Mouse (Mus musculus): ENCODE data around the gene Wipf3. TPM values are rescaled to one million over a fixed set of nuclear protein-coding genes. Genes with fewer than 3 reads are reported as not detected.

The Wipf3 gene
- polyA plus RNA-seq, 1 experiment = 0.29 TPM

DNA sequence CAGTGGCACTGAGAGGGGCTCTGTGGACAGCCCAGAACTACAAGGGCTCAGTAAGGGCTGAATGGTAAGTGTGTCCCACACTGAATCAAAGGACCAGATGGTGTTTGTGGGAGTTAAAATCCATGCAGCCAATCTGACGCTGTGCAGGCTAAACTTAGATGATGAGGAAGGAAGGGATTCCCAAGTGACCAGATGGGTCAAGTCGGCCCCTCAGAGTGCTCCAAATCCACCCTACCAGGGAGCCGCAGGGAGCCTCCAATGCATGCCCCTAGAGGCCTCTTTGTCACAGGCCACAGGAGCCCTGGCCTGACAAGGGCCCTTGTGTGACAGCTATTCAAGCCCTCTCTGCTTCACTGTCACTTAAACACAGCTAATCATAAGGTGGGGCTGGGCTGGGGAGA, 109.4 kb downstream of the Wipf3 start:
- Histone ChIP-seq H3K36me3 (ENCODE audit: control insufficient read depth, insufficient read depth) (no peaks in the 10 kb centered on the region), H3K27me3 (ENCODE audit: control insufficient read depth, insufficient read depth, insufficient read length) (no peaks in the 10 kb centered on the region), H3K4me3 (no peak overlapping the region), H3K4me2 (ENCODE audit: low read depth) (no peak overlapping the region), H3K79me2 (ENCODE audit: control insufficient read depth, insufficient read depth) (no peaks in the 10 kb centered on the region), H3ac (ENCODE audit: control insufficient read depth, insufficient read length) (no peak overlapping the region)
- no peak for TF ChIP-seq TCF3 (IDR thresholded peaks at IDR 0.05; ENCODE audit: insufficient read length, low read depth)

- no peaks in the 10 kb centered on the region for H3K36me3 ChIP-seq (ENCODE audit: control insufficient read depth, insufficient read depth)
Measured at GRCm38 (mm10) chr6:54539396-54539795, 110.0 kb downstream of the Wipf3 start.

DNA sequence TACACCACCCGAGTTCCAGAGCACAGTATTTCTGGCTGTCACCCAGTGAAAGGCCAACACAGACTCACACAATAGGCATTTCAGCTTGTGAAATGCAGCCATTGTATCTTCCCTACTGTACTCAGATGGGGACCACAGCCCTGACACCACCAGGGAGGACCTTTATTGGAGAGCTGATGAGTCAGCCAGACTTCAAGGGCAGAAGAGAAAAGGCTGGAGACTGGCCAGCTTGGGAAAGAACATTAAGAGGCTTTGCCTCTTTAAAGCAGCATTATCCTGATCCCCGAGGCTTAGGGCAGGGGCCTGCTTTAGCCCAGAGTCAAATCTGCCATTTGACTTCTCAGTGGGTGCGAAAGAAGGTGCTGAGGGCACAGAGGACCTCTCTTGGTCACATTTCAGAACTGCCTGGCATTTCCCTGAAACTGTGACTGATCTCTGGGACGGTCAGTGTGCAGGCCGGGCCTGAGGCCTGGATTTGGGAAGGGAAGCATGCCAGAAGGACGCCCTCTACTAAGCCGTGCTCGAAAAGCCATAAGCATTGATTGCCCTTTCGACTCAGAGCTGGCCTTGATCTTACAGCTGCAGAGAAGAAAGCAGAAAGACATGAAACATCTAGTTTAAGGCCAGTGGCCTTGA, 111.0 kb downstream of the Wipf3 start:
- Histone ChIP-seq H3K36me3 (ENCODE audit: control insufficient read depth, insufficient read depth) (no peaks in the 10 kb centered on the region), H3ac (ENCODE audit: control insufficient read depth, insufficient read length) (no peak overlapping the region), H3K4me3 (no peak overlapping the region), H3K27me3 (ENCODE audit: control insufficient read depth, insufficient read depth, insufficient read length) (no peaks in the 10 kb centered on the region), H3K79me2 (ENCODE audit: control insufficient read depth, insufficient read depth) (no peaks in the 10 kb centered on the region), H3K4me2 (ENCODE audit: low read depth) (peak overlapping the region; percentile 54)
- TF ChIP-seq CEBPB (IDR thresholded peaks at IDR 0.05; ENCODE audit: insufficient read depth, poor library complexity, severe bottlenecking) (0 out of 2 replicates have a peak, but pooled peaks have one; percentile 31), MYOG (IDR thresholded peaks at IDR 0.05; ENCODE audit: control insufficient read depth in 1 of 3, insufficient read depth in 1 of 3, insufficient read length in 2 of 3, low read depth in 2 of 3) (no peak)

More at GRCm38 (mm10) chr6:54539396-54539795, 110.0 kb downstream of the Wipf3 start:
- H3ac ChIP-seq (ENCODE audit: control insufficient read depth, insufficient read length) = no peak overlapping the region
- H3K4me3 ChIP-seq = no peak overlapping the region
- TF ChIP-seq POLR2AphosphoS2 (IDR thresholded peaks at IDR 0.05; ENCODE audit: insufficient read length, low read depth) = no peak
- TF ChIP-seq MYOD1 (IDR thresholded peaks at IDR 0.05; ENCODE audit: control insufficient read depth in 1 of 3, insufficient read length in 2 of 3, low read depth in 2 of 3) = no peak
- no peak for TF ChIP-seq USF1 (IDR thresholded peaks at IDR 0.05; ENCODE audit: low read depth)
- TF ChIP-seq SRF (IDR thresholded peaks at IDR 0.05; ENCODE audit: control insufficient read depth, insufficient read length, low read depth) = no peak
- TF ChIP-seq REST (IDR thresholded peaks at IDR 0.05; ENCODE audit: insufficient read depth, insufficient read length) = no peak
- no peak for TF ChIP-seq POLR2A (IDR thresholded peaks at IDR 0.05; ENCODE audit: insufficient read length, low read depth)
- no peak for TF ChIP-seq E2F4 (IDR thresholded peaks at IDR 0.05; ENCODE audit: insufficient read depth)
- no peak for TF ChIP-seq CEBPB (IDR thresholded peaks at IDR 0.05; ENCODE audit: insufficient read depth, poor library complexity, severe bottlenecking)
- TF ChIP-seq TCF12 (IDR thresholded peaks at IDR 0.05; ENCODE audit: insufficient read depth, poor library complexity, severe bottlenecking) = no peak
- no peak for TF ChIP-seq TCF3 (IDR thresholded peaks at IDR 0.05; ENCODE audit: insufficient read length, low read depth)
- TF ChIP-seq MYOG (IDR thresholded peaks at IDR 0.05; ENCODE audit: control insufficient read depth in 1 of 3, insufficient read depth in 1 of 3, insufficient read length in 2 of 3, low read depth in 2 of 3) = no peak
- TF ChIP-seq MAX (IDR thresholded peaks at IDR 0.05; ENCODE audit: low read depth) = no peak
- H3K79me2 ChIP-seq (ENCODE audit: control insufficient read depth, insufficient read depth) = no peaks in the 10 kb centered on the region
- no peaks in the 10 kb centered on the region for H3K27me3 ChIP-seq (ENCODE audit: control insufficient read depth, insufficient read depth, insufficient read length)
- no peak overlapping the region for H3K4me2 ChIP-seq (ENCODE audit: low read depth)

DNA sequence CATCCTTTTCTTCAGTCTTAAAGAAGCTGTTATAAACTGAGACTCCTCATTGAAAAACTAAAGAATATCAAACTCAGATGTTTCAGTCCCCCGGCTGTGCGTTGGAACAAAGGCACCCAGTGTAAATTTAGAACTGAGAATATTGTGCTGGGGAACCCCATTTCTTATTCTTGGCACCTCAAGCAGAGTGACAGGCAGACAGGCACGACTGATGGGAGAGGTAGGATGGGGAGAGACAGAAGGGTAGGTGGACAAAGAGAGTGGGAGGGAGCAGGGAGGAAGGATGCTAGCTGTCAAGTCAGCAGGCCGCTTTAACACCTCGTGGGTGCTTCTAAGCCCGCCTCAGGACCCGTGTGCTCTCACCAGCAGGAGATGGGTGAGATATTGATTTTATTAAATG, 113.4 kb downstream of the Wipf3 start:
- no peak for TF ChIP-seq MAX (IDR thresholded peaks at IDR 0.05; ENCODE audit: low read depth)
- no peak for TF ChIP-seq MYOD1 (IDR thresholded peaks at IDR 0.05; ENCODE audit: control insufficient read depth in 1 of 3, insufficient read length in 2 of 3, low read depth in 2 of 3)
- TF ChIP-seq POLR2A (IDR thresholded peaks at IDR 0.05; ENCODE audit: insufficient read length, low read depth) = no peak
- TF ChIP-seq CEBPB (IDR thresholded peaks at IDR 0.05; ENCODE audit: insufficient read depth, poor library complexity, severe bottlenecking) = no peak
- TF ChIP-seq REST (IDR thresholded peaks at IDR 0.05; ENCODE audit: insufficient read depth, insufficient read length) = no peak
- TF ChIP-seq USF1 (IDR thresholded peaks at IDR 0.05; ENCODE audit: low read depth) = no peak
- TF ChIP-seq SRF (IDR thresholded peaks at IDR 0.05; ENCODE audit: control insufficient read depth, insufficient read length, low read depth) = no peak
- H3K79me2 ChIP-seq (ENCODE audit: control insufficient read depth, insufficient read depth) = no peaks in the 10 kb centered on the region
- H3ac ChIP-seq (ENCODE audit: control insufficient read depth, insufficient read length) = no peak overlapping the region
- no peak overlapping the region for H3K4me3 ChIP-seq
- no peaks in the 10 kb centered on the region for H3K36me3 ChIP-seq (ENCODE audit: control insufficient read depth, insufficient read depth)
- no peak overlapping the region for H3K4me2 ChIP-seq (ENCODE audit: low read depth)
- no peaks in the 10 kb centered on the region for H3K27me3 ChIP-seq (ENCODE audit: control insufficient read depth, insufficient read depth, insufficient read length)

DNA sequence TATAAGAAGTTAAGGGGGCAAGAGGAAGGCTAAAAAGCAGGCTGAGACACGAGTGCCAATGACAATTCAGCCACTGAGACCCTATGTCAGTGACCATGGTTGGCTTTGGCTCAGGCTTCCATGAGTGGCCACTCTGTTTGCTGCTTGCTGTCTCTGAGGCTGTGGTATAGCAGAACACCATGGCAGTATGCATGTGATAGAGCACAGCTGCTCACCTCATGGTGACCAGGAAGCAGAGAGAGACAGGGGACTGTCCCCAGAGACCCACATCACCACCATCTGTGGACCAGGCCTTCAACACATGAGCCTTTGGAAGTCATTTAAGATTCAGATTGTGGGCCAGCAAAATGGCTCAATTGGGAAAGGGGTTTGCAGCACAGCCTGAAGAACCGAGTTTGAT, 114.2 kb downstream of the Wipf3 start:
- Histone ChIP-seq H3K4me3 (no peak overlapping the region), H3K27me3 (ENCODE audit: control insufficient read depth, insufficient read depth, insufficient read length) (no peaks in the 10 kb centered on the region), H3ac (ENCODE audit: control insufficient read depth, insufficient read length) (no peak overlapping the region), H3K79me2 (ENCODE audit: control insufficient read depth, insufficient read depth) (no peaks in the 10 kb centered on the region), H3K36me3 (ENCODE audit: control insufficient read depth, insufficient read depth) (no peaks in the 10 kb centered on the region), H3K4me2 (ENCODE audit: low read depth) (no peak overlapping the region)
- TF ChIP-seq TCF3 (IDR thresholded peaks at IDR 0.05; ENCODE audit: insufficient read length, low read depth) (no peak), MAX (IDR thresholded peaks at IDR 0.05; ENCODE audit: low read depth) (no peak), SRF (IDR thresholded peaks at IDR 0.05; ENCODE audit: control insufficient read depth, insufficient read length, low read depth) (no peak), MYOG (IDR thresholded peaks at IDR 0.05; ENCODE audit: control insufficient read depth in 1 of 3, insufficient read depth in 1 of 3, insufficient read length in 2 of 3, low read depth in 2 of 3) (no peak), TCF12 (IDR thresholded peaks at IDR 0.05; ENCODE audit: insufficient read depth, poor library complexity, severe bottlenecking) (no peak), CEBPB (IDR thresholded peaks at IDR 0.05; ENCODE audit: insufficient read depth, poor library complexity, severe bottlenecking) (no peak), REST (IDR thresholded peaks at IDR 0.05; ENCODE audit: insufficient read depth, insufficient read length) (no peak), E2F4 (IDR thresholded peaks at IDR 0.05; ENCODE audit: insufficient read depth) (no peak), USF1 (IDR thresholded peaks at IDR 0.05; ENCODE audit: low read depth) (no peak), MYOD1 (IDR thresholded peaks at IDR 0.05; ENCODE audit: control insufficient read depth in 1 of 3, insufficient read length in 2 of 3, low read depth in 2 of 3) (no peak), POLR2AphosphoS2 (IDR thresholded peaks at IDR 0.05; ENCODE audit: insufficient read length, low read depth) (no peak), POLR2A (IDR thresholded peaks at IDR 0.05; ENCODE audit: insufficient read length, low read depth) (no peak)
